Mouse (Mus musculus): ENCODE measurements around the gene Cacna1d.

Cacna1d gene

GRCm38 (mm10) chr14:30491342-30491741 lies at the start of gene Cacna1d:
TSS of gene Cacna1d (minus strand) at chr14:30491455.
- DNase-seq, result no peak

GRCm38 (mm10) chr14:30533780-30534450 lies 42.7 kb upstream of the Cacna1d start:
- no peak for DNase-seq

GRCm38 (mm10) chr14:30531896-30532295 lies 40.6 kb upstream of the Cacna1d start:
- DNase-seq, result no peak

GRCm38 (mm10) chr14:30531431-30531830 lies 40.2 kb upstream of the Cacna1d start:
- DNase-seq, result no peak

- no peak for DNase-seq
Measured at GRCm38 (mm10) chr14:30530726-30531269, 39.5 kb upstream of the Cacna1d start.

GRCm38 (mm10) chr14:30529454-30529853 lies 38.2 kb upstream of the Cacna1d start:
- no peak for DNase-seq

GRCm38 (mm10) chr14:30528961-30529360 lies 37.7 kb upstream of the Cacna1d start:
- DNase-seq, result no peak

GRCm38 (mm10) chr14:30528392-30528791 lies 37.1 kb upstream of the Cacna1d start:
- no peak for DNase-seq

- DNase-seq, result no peak
Measured at GRCm38 (mm10) chr14:30523356-30523755, 32.1 kb upstream of the Cacna1d start.

- no peak for DNase-seq
Measured at GRCm38 (mm10) chr14:30519323-30519722, 28.1 kb upstream of the Cacna1d start.

- no peak for DNase-seq
Measured at GRCm38 (mm10) chr14:30515931-30516723, 24.9 kb upstream of the Cacna1d start.

GRCm38 (mm10) chr14:30512896-30513295 lies 21.6 kb upstream of the Cacna1d start:
- no peak for DNase-seq

- no peak for DNase-seq
Measured at GRCm38 (mm10) chr14:30510214-30510763, 19.0 kb upstream of the Cacna1d start.

- no peak for DNase-seq
Measured at GRCm38 (mm10) chr14:30504990-30505389, 13.7 kb upstream of the Cacna1d start.

GRCm38 (mm10) chr14:30498202-30498601 lies 6.9 kb upstream of the Cacna1d start:
- no peak for DNase-seq

GRCm38 (mm10) chr14:30494998-30495397 lies 3.7 kb upstream of the Cacna1d start:
- no peak for DNase-seq

GRCm38 (mm10) chr14:30493276-30493675 lies 2.0 kb upstream of the Cacna1d start:
- DNase-seq, result no peak

- DNase-seq, result peak; percentile 96
Measured at GRCm38 (mm10) chr14:30479361-30479948, 11.8 kb downstream of the Cacna1d start, which contains the start of gene Dcp1a. TSS of gene Dcp1a (plus strand) at chr14:30479535.

GRCm38 (mm10) chr14:30474416-30474815 lies 16.8 kb downstream of the Cacna1d start:
- no peak for DNase-seq

GRCm38 (mm10) chr14:30473605-30474004 lies 17.6 kb downstream of the Cacna1d start:
- DNase-seq, result no peak

- DNase-seq, result no peak
Measured at GRCm38 (mm10) chr14:30463312-30463711, 27.9 kb downstream of the Cacna1d start.

- DNase-seq, result peak; percentile 82
Measured at GRCm38 (mm10) chr14:30459891-30460523, 31.2 kb downstream of the Cacna1d start.

GRCm38 (mm10) chr14:30458820-30459219 lies 32.4 kb downstream of the Cacna1d start:
- no peak for DNase-seq
